Mouse (Mus musculus) heart, embryonic 14.5 days (tissue): ENCODE data around the gene Shisa9. TPM values are rescaled to one million over a fixed set of nuclear protein-coding genes. Genes with fewer than 3 reads are reported as not detected.

Source experiments
- ATAC-seq: fragments of 200-750 bp; cut with Nextera tagmentation; 2 replicates; pipeline ENCODE4 v1.8.0; 2017; ENCODE audit warnings: low read depth, moderate TSS enrichment; ENCODE audit not compliant: insufficient number of reproducible peaks, insufficient read depth, low FRiP score
- H3K27ac ChIP-seq, 2 experiments: fragments of 200-500 bp in 1 of 2; fragments of 300-500 bp in 1 of 2; sonication (generic) in 1 of 2; replicated peaks in 1 of 2; 2 replicates each; pipeline ENCODE4 v1.5.1; 2012 to 2014; ENCODE audit warnings: low read depth in 2 of 2, low read length in 2 of 2, control low read depth in 1 of 2, mild to moderate bottlenecking in 1 of 2, mixed read lengths in 1 of 2; ENCODE audit not compliant: control insufficient read depth in 1 of 2, insufficient read depth in 1 of 2
- H3K27me3 ChIP-seq: fragments of 300-500 bp; sonication (generic); 2 replicates; pipeline ENCODE4 v1.6.1; 2014; ENCODE audit warnings: mild to moderate bottlenecking, low read length, control low read depth; ENCODE audit not compliant: control insufficient read depth, insufficient read depth
- H3K36me3 ChIP-seq: fragments of 300-500 bp; sonication (generic); 2 replicates; pipeline ENCODE4 v1.6.1; 2014; ENCODE audit warnings: mild to moderate bottlenecking, control low read depth, low read length, mixed read lengths; ENCODE audit not compliant: control insufficient read depth, insufficient read depth
- H3K4me1 ChIP-seq, 2 experiments: fragments of 200-500 bp in 1 of 2; fragments of 300-500 bp in 1 of 2; sonication (generic) in 1 of 2; 2 replicates each; pipeline ENCODE4 v1.6.1; 2012 to 2014; ENCODE audit warnings: low read length in 2 of 2, control low read depth in 1 of 2, mixed read lengths in 1 of 2; ENCODE audit not compliant: control insufficient read depth in 2 of 2, insufficient read depth in 2 of 2
- H3K4me2 ChIP-seq: fragments of 300-500 bp; sonication (generic); 2 replicates; pipeline ENCODE4 v1.6.1; 2014; ENCODE audit warnings: mild to moderate bottlenecking, low read length
- H3K4me3 ChIP-seq, 2 experiments: fragments of 200-500 bp in 1 of 2; fragments of 300-500 bp in 1 of 2; sonication (generic) in 1 of 2; 2 replicates each; pipeline ENCODE4 v1.5.1; 2012 to 2014; ENCODE audit warnings: low read length in 2 of 2, mild to moderate bottlenecking in 2 of 2, control low read depth in 1 of 2, low read depth in 1 of 2, moderate library complexity in 1 of 2; ENCODE audit not compliant: control insufficient read depth in 1 of 2, insufficient read depth in 1 of 2
- H3K9ac ChIP-seq: fragments of 300-500 bp; sonication (generic); 2 replicates; pipeline ENCODE4 v1.6.1; 2014; ENCODE audit warnings: mild to moderate bottlenecking, low read length
- H3K9me3 ChIP-seq: fragments of 300-500 bp; sonication (generic); 2 replicates; pipeline ENCODE4 v1.6.1; 2016; ENCODE audit warnings: low read length, control low read depth; ENCODE audit not compliant: control insufficient read depth
- polyA plus RNA-seq: library from polyadenylated mRNA; unstranded; fragments of >200 nt; fragmentation: Nextera tagmentation; extraction: Ambion mirVana; gene quantifications from 2 replicates; pipeline ENCODE4 v1.2.1, GENCODE M21; 2014

Shisa9 gene
- polyA plus RNA-seq, 1 experiment from 2014 or later: 0.88 TPM

- Histone ChIP-seq H3K4me3 (no peak overlapping the region), H3K27me3 (no peaks in the 10 kb centered on the region), H3K9ac (no peak overlapping the region), H3K27ac (no peak overlapping the region), H3K9me3 (no peaks in the 10 kb centered on the region), H3K36me3 (no peaks in the 10 kb centered on the region), H3K4me2 (no peak overlapping the region), H3K4me1 (no peaks in the 10 kb centered on the region)
- no peak for ATAC-seq
Observed at GRCm38 (mm10) chr16:12315627-12316026, 331.7 kb downstream of the Shisa9 start.

Other genes with a start within 250 kb of the Shisa9 start
- 43.6 and 44.7 TPM in 2 replicates for gene Cpped1, start 74.7 kb upstream of the Shisa9 start, polyA plus RNA-seq